Mouse (Mus musculus) thymus, adult 2 months (tissue): ENCODE measurements around the gene Mpp4.

Experiments
- CTCF ChIP-seq: fragments of 200-500 bp; IDR thresholded peaks from 2 replicates; pipeline ENCODE4 v1.5.1; 2012; ENCODE audit warnings: mild to moderate bottlenecking, control low read depth, low read length, moderate library complexity, borderline replicate concordance; ENCODE audit not compliant: control insufficient read depth, poor library complexity, insufficient read depth; ENCODE audit errors: extremely low read depth
- POLR2A ChIP-seq: fragments of 200-500 bp; IDR thresholded peaks from 2 replicates; pipeline ENCODE4 v1.6.1; 2012; ENCODE audit warnings: mild to moderate bottlenecking, low read length, control low read depth, moderate library complexity; ENCODE audit not compliant: control insufficient read depth, poor library complexity, insufficient read depth; ENCODE audit errors: extremely low read depth

GRCm38 (mm10) chr1:59173023-59173422 lies 9.8 kb upstream of the Mpp4 start:
- no peak for TF ChIP-seq CTCF
- TF ChIP-seq POLR2A, result no peak
